Mouse (Mus musculus) cerebellum, adult 9-11 months (tissue): ENCODE results near the gene Emx1.

Source experiments
- DNase-seq: peaks from one replicate; pipeline ENCODE4 v3.0.0; 2022

Emx1 gene

GRCm38 (mm10) chr6:85232045-85232444 is 44.8 kb downstream of the Emx1 start:
- DNase-seq, result no peak

GRCm38 (mm10) chr6:85232836-85233623 is 45.8 kb downstream of the Emx1 start:
- no peak for DNase-seq

- DNase-seq, result no peak
These were observed 47.6 kb downstream of the Emx1 start for GRCm38 (mm10) chr6:85234796-85235195.

GRCm38 (mm10) chr6:85237001-85237400 is 49.8 kb downstream of the Emx1 start:
- no peak for DNase-seq

- no peak for DNase-seq
These were observed 50.5 kb downstream of the Emx1 start for GRCm38 (mm10) chr6:85237595-85238337.

- DNase-seq, result peak; percentile 38
These were observed 51.8 kb downstream of the Emx1 start for GRCm38 (mm10) chr6:85239044-85239489.

- DNase-seq, result no peak
These were observed 62.6 kb downstream of the Emx1 start for GRCm38 (mm10) chr6:85249821-85250220.

- DNase-seq, result peak; percentile 47
These were observed 63.6 kb downstream of the Emx1 start for GRCm38 (mm10) chr6:85250811-85251241.

GRCm38 (mm10) chr6:85252251-85253058 is 65.2 kb downstream of the Emx1 start:
- no peak for DNase-seq

- no peak for DNase-seq
These were observed 66.0 kb downstream of the Emx1 start for GRCm38 (mm10) chr6:85253275-85253674.
